23 mouse cellular contexts compared by ENCODE assay signal in genomic region chr2:80286397-80286796, GRCm38 (mm10). TPM values are rescaled to one million over a fixed set of nuclear protein-coding genes. Genes with fewer than 3 reads are reported as not detected.
DNase-seq lines count a peak whose midpoint lies in the region; ATAC-seq and TF ChIP-seq lines count a peak whose summit lies in the region.
"Had no signal": no experiment of that assay in that cellular context is flagged by ENCODE, and none has a peak within 500 bp of the region (broad histone marks: within the 10 kb centered on the region; RNA-seq: fewer than 3 reads in every experiment).

No protein-coding gene starts in this region.

- no peak for DNase-seq in forebrain, embryonic 10.5 days (ENCODE audit: extremely low spot score, low spot score)
- DNase-seq in hindbrain, postnatal 0 days (ENCODE audit: low spot score): no peak
- DNase-seq in brain, embryonic 18.5 days (ENCODE audit: low read depth, low spot score): peak; percentile 6
- DNase-seq: adrenal gland, adult 2 months; adrenal gland, postnatal 25 days; cerebellum, adult 18-20 months; cerebellum, adult 9-11 months; cerebellum, postnatal 36 days; gastrocnemius, postnatal 10 days; heart, adult 2 months; kidney, adult 8-10 months had no signal

- no peak overlapping the region for H3K4me3 ChIP-seq in forebrain, embryonic 15.5 days
- H3K4me3 ChIP-seq in forebrain, embryonic 10.5 days: no peak overlapping the region
- no peak overlapping the region for H3K4me3 ChIP-seq in hindbrain, embryonic 13.5 days
- no peak overlapping the region for H3K4me3 ChIP-seq in hindbrain, postnatal 0 days (ENCODE audit: low read length)
- no peak overlapping the region for H3K4me3 ChIP-seq in midbrain, embryonic 16.5 days (ENCODE audit: low read depth, low read length)
- H3K4me3 ChIP-seq: embryonic facial prominence, embryonic 13.5 days; heart, adult 2 months; heart, embryonic 12.5 days had no signal

- peak; percentile 70; the same call in 1 of the 2 replicates for ATAC-seq in forebrain, embryonic 15.5 days (replicated peaks)
- peak; percentile 54; the same call in 1 of the 2 replicates for ATAC-seq in hindbrain, embryonic 13.5 days (ENCODE audit: low FRiP score)
- ATAC-seq in hindbrain, postnatal 0 days: no peak
- ATAC-seq in midbrain, embryonic 16.5 days: no peak
- ATAC-seq: inflammation-experienced regulatory T-cells, adult 6 months; intestine, postnatal 0 days had no signal

- H3K27me3 ChIP-seq in forebrain, embryonic 15.5 days: no peaks in the 10 kb centered on the region
- H3K27me3 ChIP-seq in forebrain, embryonic 10.5 days (ENCODE audit: poor library complexity, severe bottlenecking): no peaks in the 10 kb centered on the region
- no peaks in the 10 kb centered on the region for H3K27me3 ChIP-seq in hindbrain, embryonic 13.5 days
- no peaks in the 10 kb centered on the region for H3K27me3 ChIP-seq in hindbrain, postnatal 0 days (ENCODE audit: insufficient read depth, low read length)
- H3K27me3 ChIP-seq in midbrain, embryonic 16.5 days (ENCODE audit: control insufficient read depth, insufficient read depth, low read depth, low read length): no peaks in the 10 kb centered on the region
- H3K27me3 ChIP-seq: CH12.LX; embryonic facial prominence, embryonic 13.5 days; heart, embryonic 12.5 days had no signal

- no peaks in the 10 kb centered on the region; the same call in 1 of the 2 replicates for H3K9me3 ChIP-seq in forebrain, embryonic 15.5 days
- no peaks in the 10 kb centered on the region for H3K9me3 ChIP-seq in forebrain, embryonic 10.5 days
- H3K9me3 ChIP-seq in hindbrain, embryonic 13.5 days: peaks cover 3% of the 10 kb centered on the region; the same call in 1 of the 2 replicates
- no peaks in the 10 kb centered on the region; the same call in 1 of the 2 replicates for H3K9me3 ChIP-seq in hindbrain, postnatal 0 days (ENCODE audit: low read length)
- H3K9me3 ChIP-seq in midbrain, embryonic 16.5 days (replicated peaks; ENCODE audit: control insufficient read depth, low read length, poor library complexity, severe bottlenecking): peaks cover 4% of the 10 kb centered on the region; the same call in 1 of the 2 replicates
- H3K9me3 ChIP-seq: embryonic facial prominence, embryonic 13.5 days; heart, embryonic 12.5 days had no signal

- H3K4me1 ChIP-seq in forebrain, embryonic 15.5 days: 0 out of 2 replicates have a peak, but pooled peaks cover 2% of the 10 kb centered on the region
- H3K4me1 ChIP-seq in forebrain, embryonic 10.5 days: no peaks in the 10 kb centered on the region
- H3K4me1 ChIP-seq in hindbrain, embryonic 13.5 days (replicated peaks): no peaks in the 10 kb centered on the region; the same call in 1 of the 2 replicates
- H3K4me1 ChIP-seq in hindbrain, postnatal 0 days (ENCODE audit: insufficient read depth, low read length): no peaks in the 10 kb centered on the region
- no peaks in the 10 kb centered on the region for H3K4me1 ChIP-seq in midbrain, embryonic 16.5 days (ENCODE audit: control insufficient read depth, insufficient read depth, low read length)
- H3K4me1 ChIP-seq: embryonic facial prominence, embryonic 13.5 days; heart, embryonic 12.5 days had no signal

- H3K9ac ChIP-seq in forebrain, embryonic 15.5 days (replicated peaks): no peak overlapping the region
- H3K9ac ChIP-seq in hindbrain, embryonic 13.5 days: no peak overlapping the region
- no peak overlapping the region for H3K9ac ChIP-seq in hindbrain, postnatal 0 days (replicated peaks; ENCODE audit: low read length)
- no peak overlapping the region for H3K9ac ChIP-seq in midbrain, embryonic 16.5 days (ENCODE audit: low read depth, low read length)
- H3K9ac ChIP-seq: embryonic facial prominence, embryonic 13.5 days; heart, embryonic 12.5 days had no signal

- H3K36me3 ChIP-seq in forebrain, embryonic 15.5 days: no peaks in the 10 kb centered on the region
- no peaks in the 10 kb centered on the region for H3K36me3 ChIP-seq in forebrain, embryonic 10.5 days (replicated peaks)
- no peaks in the 10 kb centered on the region for H3K36me3 ChIP-seq in hindbrain, embryonic 13.5 days
- H3K36me3 ChIP-seq in hindbrain, postnatal 0 days (ENCODE audit: insufficient read depth, low read length): no peaks in the 10 kb centered on the region
- H3K36me3 ChIP-seq in midbrain, embryonic 16.5 days (ENCODE audit: control insufficient read depth, insufficient read depth, low read length): no peaks in the 10 kb centered on the region
- H3K36me3 ChIP-seq: embryonic facial prominence, embryonic 13.5 days; heart, embryonic 12.5 days had no signal

- no peak for TF ChIP-seq CTCF in hindbrain, postnatal 0 days (IDR thresholded peaks at IDR 0.05; ENCODE audit: low read depth)

- 51% methylated on average over 4 of the region's 4 CpGs for WGBS in forebrain, embryonic 15.5 days
- 91% methylated on average over 4 of the region's 4 CpGs for WGBS in forebrain, embryonic 10.5 days
- 71% methylated on average over 4 of the region's 4 CpGs for WGBS in hindbrain, embryonic 13.5 days
- WGBS in hindbrain, postnatal 0 days: 70% methylated on average over 4 of the region's 4 CpGs
- 74% methylated on average over 4 of the region's 4 CpGs for WGBS in midbrain, embryonic 16.5 days

- no peak overlapping the region for H3K27ac ChIP-seq in forebrain, embryonic 15.5 days (replicated peaks)
- no peak overlapping the region for H3K27ac ChIP-seq in forebrain, embryonic 10.5 days
- no peak overlapping the region for H3K27ac ChIP-seq in hindbrain, embryonic 13.5 days
- no peak overlapping the region for H3K27ac ChIP-seq in hindbrain, postnatal 0 days
- no peak overlapping the region for H3K27ac ChIP-seq in midbrain, embryonic 16.5 days (ENCODE audit: low read length)
- H3K27ac ChIP-seq: embryonic facial prominence, embryonic 13.5 days; heart, adult 2 months had no signal

- no peak overlapping the region for H3K4me2 ChIP-seq in forebrain, embryonic 15.5 days (replicated peaks)
- no peak overlapping the region for H3K4me2 ChIP-seq in hindbrain, embryonic 13.5 days
- H3K4me2 ChIP-seq in hindbrain, postnatal 0 days (ENCODE audit: low read depth, low read length): no peak overlapping the region
- H3K4me2 ChIP-seq in midbrain, embryonic 16.5 days (ENCODE audit: low read length): no peak overlapping the region
- H3K4me2 ChIP-seq: embryonic facial prominence, embryonic 13.5 days; heart, embryonic 12.5 days had no signal

RNA-seq across cellular contexts. Expression of gene Prdx6b, which starts 5.9 kb away (rescaled TPM):
- polyA plus RNA-seq in forebrain, embryonic 15.5 days (2015; fragmentation: Nextera tagmentation; extraction: Ambion mirVana): not detected in 2 replicates
- polyA plus RNA-seq in forebrain, embryonic 10.5 days (2016; fragmentation: Nextera tagmentation; extraction: Ambion mirVana): not detected in 2 replicates
- polyA plus RNA-seq in hindbrain, embryonic 13.5 days (2015; fragmentation: Nextera tagmentation; extraction: Ambion mirVana): not detected in 2 replicates
- total RNA-seq in hindbrain, postnatal 0 days (2014; rRNA removed): not detected in 2 replicates
- polyA plus RNA-seq in hindbrain, postnatal 0 days (2015; fragmentation: Nextera tagmentation; extraction: Ambion mirVana): not detected in 2 replicates
- not detected in 2 replicates for polyA plus RNA-seq in midbrain, embryonic 16.5 days (2015; fragmentation: Nextera tagmentation; extraction: Ambion mirVana)
- total RNA-seq: adrenal gland, adult 2 months; adrenal gland, postnatal 25 days; CH12.LX; gastrocnemius, postnatal 10 days; gastrocnemius, postnatal 4 days; heart, adult 2 months; heart, postnatal 25 days had no signal
- polyA plus RNA-seq: adrenal gland, adult 2 months; embryonic facial prominence, embryonic 13.5 days; frontal cortex, adult 2 months; heart, embryonic 12.5 days; hindbrain, embryonic 11.5 days; intestine, postnatal 0 days had no signal

RNA-seq across cellular contexts. Expression of gene Dnajc10, which starts 28.9 kb away (rescaled TPM):
- 53.8 TPM in 2 replicates for polyA plus RNA-seq in forebrain, embryonic 15.5 days (2015; fragmentation: Nextera tagmentation; extraction: Ambion mirVana)
- polyA plus RNA-seq in forebrain, embryonic 10.5 days (2016; fragmentation: Nextera tagmentation; extraction: Ambion mirVana): 83.5 and 86.5 TPM in 2 replicates
- polyA plus RNA-seq in hindbrain, embryonic 13.5 days (2015; fragmentation: Nextera tagmentation; extraction: Ambion mirVana): 66.3 TPM in 2 replicates
- total RNA-seq in hindbrain, postnatal 0 days (2014; rRNA removed): 51.8 and 58.2 TPM in 2 replicates
- 63.4 and 66.6 TPM in 2 replicates for polyA plus RNA-seq in hindbrain, postnatal 0 days (2015; fragmentation: Nextera tagmentation; extraction: Ambion mirVana)
- polyA plus RNA-seq in midbrain, embryonic 16.5 days (2015; fragmentation: Nextera tagmentation; extraction: Ambion mirVana): 64.7 and 69.4 TPM in 2 replicates

Comparison
In these comparisons a context has a peak if more than half of its experiments do, and no peak if none do; other contexts are left out.
1. ATAC-seq: peak in forebrain, embryonic 15.5 days (single experiment) and hindbrain, embryonic 13.5 days (single experiment); none in hindbrain, postnatal 0 days (single experiment) and midbrain, embryonic 16.5 days (single experiment).